Mouse (Mus musculus): ENCODE measurements around the gene Nbas.

GRCm38 (mm10) chr12:13462397-13462796, 193.5 kb downstream of the Nbas start:
- TF ChIP-seq CTCF (IDR thresholded peaks at IDR 0.05; ENCODE audit: low read depth) (no peak), EP300 (IDR thresholded peaks at IDR 0.05; ENCODE audit: low read depth) (no peak)
